In the genomic region with DNA sequence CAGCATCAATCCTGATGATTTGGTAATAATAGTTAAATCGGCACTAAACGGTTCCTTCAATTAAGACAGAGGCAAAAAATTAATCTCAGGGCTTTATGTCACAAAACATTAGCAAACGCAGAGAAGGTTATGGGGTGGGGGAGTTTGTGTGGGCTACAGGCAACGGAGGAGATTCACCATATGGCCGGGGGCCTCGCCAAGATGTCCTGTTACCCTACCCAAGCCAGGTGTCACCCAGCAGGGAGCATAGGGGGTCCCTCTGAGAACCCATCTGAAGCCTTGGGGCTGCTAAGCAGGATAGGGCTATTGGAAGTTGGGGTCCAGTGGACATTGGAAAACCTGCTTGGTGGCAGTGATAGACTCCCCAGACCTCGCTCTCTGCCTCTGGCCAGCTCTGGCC, we compare ENCODE assay signal across 9 mouse cellular contexts. TPM values are rescaled to one million over a fixed set of nuclear protein-coding genes. Genes with fewer than 3 reads are reported as not detected.
DNase-seq lines count a peak whose midpoint lies in the region; ATAC-seq lines count a peak whose summit lies in the region.
"Had no signal": no experiment of that assay in that cellular context is flagged by ENCODE, and none has a peak within 500 bp of the region (broad histone marks: within the 10 kb centered on the region; RNA-seq: fewer than 3 reads in every experiment).

No protein-coding gene starts in this region.

- H3K4me3 ChIP-seq in heart, embryonic 15.5 days: no peak overlapping the region
- no peak overlapping the region for H3K4me3 ChIP-seq in embryonic facial prominence, embryonic 12.5 days
- H3K4me3 ChIP-seq in hindbrain, embryonic 11.5 days (ENCODE audit: low read depth, low read length): no peak overlapping the region
- no peak overlapping the region for H3K4me3 ChIP-seq in midbrain, embryonic 12.5 days

- H3K36me3 ChIP-seq in heart, embryonic 15.5 days: peaks cover 32% of the 10 kb centered on the region
- peaks cover 94% of the 10 kb centered on the region for H3K36me3 ChIP-seq in embryonic facial prominence, embryonic 12.5 days
- H3K36me3 ChIP-seq in hindbrain, embryonic 11.5 days (ENCODE audit: control insufficient read depth, insufficient read depth, low read length): peaks cover 31% of the 10 kb centered on the region
- H3K36me3 ChIP-seq in midbrain, embryonic 12.5 days: peaks cover 99% of the 10 kb centered on the region

- peaks cover 39% of the 10 kb centered on the region for H3K4me1 ChIP-seq in heart, embryonic 15.5 days (replicated peaks)
- peaks cover 19% of the 10 kb centered on the region; the same call in 1 of the 2 replicates for H3K4me1 ChIP-seq in embryonic facial prominence, embryonic 12.5 days
- peaks cover 11% of the 10 kb centered on the region for H3K4me1 ChIP-seq in hindbrain, embryonic 11.5 days (replicated peaks; ENCODE audit: control insufficient read depth, insufficient read depth, low read length)
- peaks cover 27% of the 10 kb centered on the region for H3K4me1 ChIP-seq in midbrain, embryonic 12.5 days

- peak overlapping the region; percentile 40 for H3K27ac ChIP-seq in heart, embryonic 15.5 days
- 0 out of 2 replicates have a peak overlapping the region, but pooled peaks have one; percentile 6 for H3K27ac ChIP-seq in embryonic facial prominence, embryonic 12.5 days
- peak overlapping the region; percentile 73 for H3K27ac ChIP-seq in hindbrain, embryonic 11.5 days (ENCODE audit: low read depth, low read length)
- peak overlapping the region; percentile 80 for H3K27ac ChIP-seq in midbrain, embryonic 12.5 days (replicated peaks)
- H3K27ac ChIP-seq: macrophage had no signal

- no peak overlapping the region for H3K9ac ChIP-seq in heart, embryonic 15.5 days
- H3K9ac ChIP-seq in embryonic facial prominence, embryonic 12.5 days: no peak overlapping the region
- no peak overlapping the region for H3K9ac ChIP-seq in hindbrain, embryonic 11.5 days (ENCODE audit: low read depth, low read length)
- no peak overlapping the region for H3K9ac ChIP-seq in midbrain, embryonic 12.5 days (replicated peaks)

- no peaks in the 10 kb centered on the region for H3K9me3 ChIP-seq in heart, embryonic 15.5 days (replicated peaks)
- no peaks in the 10 kb centered on the region for H3K9me3 ChIP-seq in embryonic facial prominence, embryonic 12.5 days
- no peaks in the 10 kb centered on the region for H3K9me3 ChIP-seq in hindbrain, embryonic 11.5 days (ENCODE audit: control insufficient read depth, low read length)
- no peaks in the 10 kb centered on the region for H3K9me3 ChIP-seq in midbrain, embryonic 12.5 days

- WGBS in heart, embryonic 15.5 days: 88% methylated on average over 7 of the region's 7 CpGs
- WGBS in embryonic facial prominence, embryonic 12.5 days: 61% methylated on average over 7 of the region's 7 CpGs
- WGBS in hindbrain, embryonic 11.5 days: 67% methylated on average over 7 of the region's 7 CpGs
- 57% methylated on average over 7 of the region's 7 CpGs for WGBS in midbrain, embryonic 12.5 days

- no peak for DNase-seq in heart, adult 8-10 months (ENCODE audit: low spot score)
- no peak for DNase-seq in hindbrain, embryonic 11.5 days (ENCODE audit: low spot score)
- DNase-seq in layer of hippocampus, postnatal 14 days (ENCODE audit: low spot score in 2 of 2): no peak
- DNase-seq in urinary bladder, postnatal 10 days (ENCODE audit: low spot score): no peak
- no peak for DNase-seq in layer of hippocampus, postnatal 36 days

- H3K27me3 ChIP-seq in heart, embryonic 15.5 days: no peaks in the 10 kb centered on the region
- no peaks in the 10 kb centered on the region for H3K27me3 ChIP-seq in embryonic facial prominence, embryonic 12.5 days
- no peaks in the 10 kb centered on the region for H3K27me3 ChIP-seq in hindbrain, embryonic 11.5 days (ENCODE audit: control insufficient read depth, insufficient read depth, low read length)
- no peaks in the 10 kb centered on the region for H3K27me3 ChIP-seq in midbrain, embryonic 12.5 days

- ATAC-seq in heart, embryonic 15.5 days (replicated peaks; ENCODE audit: insufficient number of reproducible peaks, insufficient read depth, low FRiP score, low read depth): no peak
- no peak for ATAC-seq in embryonic facial prominence, embryonic 12.5 days (ENCODE audit: insufficient number of reproducible peaks, insufficient read depth, low FRiP score, low TSS enrichment)
- ATAC-seq in hindbrain, embryonic 11.5 days (ENCODE audit: low FRiP score): peak; percentile 20; the same call in 1 of the 2 replicates
- ATAC-seq in midbrain, embryonic 12.5 days (ENCODE audit: low FRiP score, low read depth): peak; percentile 31; the same call in 1 of the 2 replicates

- no peak overlapping the region for H3K4me2 ChIP-seq in heart, embryonic 15.5 days
- H3K4me2 ChIP-seq in embryonic facial prominence, embryonic 12.5 days (replicated peaks): no peak overlapping the region
- no peak overlapping the region for H3K4me2 ChIP-seq in hindbrain, embryonic 11.5 days (replicated peaks; ENCODE audit: low read depth, low read length)
- H3K4me2 ChIP-seq in midbrain, embryonic 12.5 days (replicated peaks): no peak overlapping the region; the same call in 1 of the 2 replicates

RNA-seq across cellular contexts. Expression of gene Bahcc1, which starts 48.0 kb away (rescaled TPM):
- polyA plus RNA-seq in heart, embryonic 15.5 days (2015; fragmentation: Nextera tagmentation; extraction: Ambion mirVana): 4.2 and 5.7 TPM in 2 replicates
- total RNA-seq in heart, adult 8-10 months (2022): 10 to 100 TPM in 2 of 4 experiments, 1 to 10 TPM in 2; 6.2 to 12.6 (median 9.3) TPM
- polyA plus RNA-seq in embryonic facial prominence, embryonic 12.5 days (2016; fragmentation: Nextera tagmentation; extraction: Ambion mirVana): 16.8 and 18.8 TPM in 2 replicates
- 18.1 and 23.1 TPM in 2 replicates for polyA plus RNA-seq in hindbrain, embryonic 11.5 days (2014; fragmentation: Nextera tagmentation; extraction: Ambion mirVana)
- 25.1 and 26.1 TPM in 2 replicates for polyA plus RNA-seq in midbrain, embryonic 12.5 days (2016; fragmentation: Nextera tagmentation; extraction: Ambion mirVana)
- 10 to 100 TPM; 20.3 to 20.7 TPM for total RNA-seq in layer of hippocampus, postnatal 14 days (2021)
- 10 to 100 TPM; 19.6 to 20.0 TPM for total RNA-seq in layer of hippocampus, postnatal 36 days (2021)

Comparison
In these comparisons a context has a peak if more than half of its experiments do, and no peak if none do; other contexts are left out.
1. ATAC-seq: peak in hindbrain, embryonic 11.5 days (single experiment) and midbrain, embryonic 12.5 days (single experiment); none in heart, embryonic 15.5 days (single experiment) and embryonic facial prominence, embryonic 12.5 days (single experiment).
2. H3K27ac ChIP-seq: peak in every context shown above with its lines; median percentile 80 in midbrain, embryonic 12.5 days; 73 in hindbrain, embryonic 11.5 days; 40 in heart, embryonic 15.5 days; 6 in embryonic facial prominence, embryonic 12.5 days.